Mouse (Mus musculus) heart, embryonic 14.5 days (tissue): Measurements from ENCODE around the gene Hivep2. TPM values are rescaled to one million over a fixed set of nuclear protein-coding genes. Genes with fewer than 3 reads are reported as not detected.

Source experiments
- ATAC-seq: fragments of 200-750 bp; cut with Nextera tagmentation; 2 replicates; pipeline ENCODE4 v1.8.0; 2017; ENCODE audit warnings: low read depth, moderate TSS enrichment; ENCODE audit not compliant: insufficient number of reproducible peaks, insufficient read depth, low FRiP score
- H3K27ac ChIP-seq, 2 experiments: fragments of 200-500 bp in 1 of 2; fragments of 300-500 bp in 1 of 2; sonication (generic) in 1 of 2; replicated peaks in 1 of 2; 2 replicates each; pipeline ENCODE4 v1.5.1; 2012 to 2014; ENCODE audit warnings: low read depth in 2 of 2, low read length in 2 of 2, control low read depth in 1 of 2, mild to moderate bottlenecking in 1 of 2, mixed read lengths in 1 of 2; ENCODE audit not compliant: control insufficient read depth in 1 of 2, insufficient read depth in 1 of 2
- H3K27me3 ChIP-seq: fragments of 300-500 bp; sonication (generic); 2 replicates; pipeline ENCODE4 v1.6.1; 2014; ENCODE audit warnings: mild to moderate bottlenecking, low read length, control low read depth; ENCODE audit not compliant: control insufficient read depth, insufficient read depth
- H3K36me3 ChIP-seq: fragments of 300-500 bp; sonication (generic); 2 replicates; pipeline ENCODE4 v1.6.1; 2014; ENCODE audit warnings: mild to moderate bottlenecking, control low read depth, low read length, mixed read lengths; ENCODE audit not compliant: control insufficient read depth, insufficient read depth
- H3K4me1 ChIP-seq, 2 experiments: fragments of 200-500 bp in 1 of 2; fragments of 300-500 bp in 1 of 2; sonication (generic) in 1 of 2; 2 replicates each; pipeline ENCODE4 v1.6.1; 2012 to 2014; ENCODE audit warnings: low read length in 2 of 2, control low read depth in 1 of 2, mixed read lengths in 1 of 2; ENCODE audit not compliant: control insufficient read depth in 2 of 2, insufficient read depth in 2 of 2
- H3K4me2 ChIP-seq: fragments of 300-500 bp; sonication (generic); 2 replicates; pipeline ENCODE4 v1.6.1; 2014; ENCODE audit warnings: mild to moderate bottlenecking, low read length
- H3K4me3 ChIP-seq, 2 experiments: fragments of 200-500 bp in 1 of 2; fragments of 300-500 bp in 1 of 2; sonication (generic) in 1 of 2; 2 replicates each; pipeline ENCODE4 v1.5.1; 2012 to 2014; ENCODE audit warnings: low read length in 2 of 2, mild to moderate bottlenecking in 2 of 2, control low read depth in 1 of 2, low read depth in 1 of 2, moderate library complexity in 1 of 2; ENCODE audit not compliant: control insufficient read depth in 1 of 2, insufficient read depth in 1 of 2
- H3K9ac ChIP-seq: fragments of 300-500 bp; sonication (generic); 2 replicates; pipeline ENCODE4 v1.6.1; 2014; ENCODE audit warnings: mild to moderate bottlenecking, low read length
- H3K9me3 ChIP-seq: fragments of 300-500 bp; sonication (generic); 2 replicates; pipeline ENCODE4 v1.6.1; 2016; ENCODE audit warnings: low read length, control low read depth; ENCODE audit not compliant: control insufficient read depth
- WGBS: fragments of 180-500 bp; shearing (Covaris S2); extraction: QIAGEN DNeasy Blood & Tissue Kit; methylation state at CpG from one replicate; pipeline ENCODE4 v1.1.7; 2014; 5-methylcytosine and 5-hydroxymethylcytosine counted together
- polyA plus RNA-seq: library from polyadenylated mRNA; unstranded; fragments of >200 nt; fragmentation: Nextera tagmentation; extraction: Ambion mirVana; gene quantifications from 2 replicates; pipeline ENCODE4 v1.2.1, GENCODE M21; 2014

The Hivep2 gene
- polyA plus RNA-seq, 1 experiment from 2014 or later = 9.9 TPM

- Histone ChIP-seq H3K4me3 (no peak overlapping the region), H3K27ac (peak overlapping the region; percentile 70 to 91; a peak in 2 of 4 replicates), H3K9ac (no peak overlapping the region), H3K27me3 (no peaks in the 10 kb centered on the region), H3K36me3 (no peaks in the 10 kb centered on the region), H3K4me2 (peak overlapping the region; percentile 57; the same call in 1 of the 2 replicates), H3K4me1 (peaks cover 4 to 21% of the 10 kb centered on the region in 2 experiments; a peak in 3 of 4 replicates), H3K9me3 (no peaks in the 10 kb centered on the region)
- ATAC-seq = no peak
- WGBS = 79% methylated on average over 12 of the region's 12 CpGs
Observed at GRCm38 (mm10) chr10:14085241-14085659, 119.4 kb downstream of the Hivep2 start.

DNA sequence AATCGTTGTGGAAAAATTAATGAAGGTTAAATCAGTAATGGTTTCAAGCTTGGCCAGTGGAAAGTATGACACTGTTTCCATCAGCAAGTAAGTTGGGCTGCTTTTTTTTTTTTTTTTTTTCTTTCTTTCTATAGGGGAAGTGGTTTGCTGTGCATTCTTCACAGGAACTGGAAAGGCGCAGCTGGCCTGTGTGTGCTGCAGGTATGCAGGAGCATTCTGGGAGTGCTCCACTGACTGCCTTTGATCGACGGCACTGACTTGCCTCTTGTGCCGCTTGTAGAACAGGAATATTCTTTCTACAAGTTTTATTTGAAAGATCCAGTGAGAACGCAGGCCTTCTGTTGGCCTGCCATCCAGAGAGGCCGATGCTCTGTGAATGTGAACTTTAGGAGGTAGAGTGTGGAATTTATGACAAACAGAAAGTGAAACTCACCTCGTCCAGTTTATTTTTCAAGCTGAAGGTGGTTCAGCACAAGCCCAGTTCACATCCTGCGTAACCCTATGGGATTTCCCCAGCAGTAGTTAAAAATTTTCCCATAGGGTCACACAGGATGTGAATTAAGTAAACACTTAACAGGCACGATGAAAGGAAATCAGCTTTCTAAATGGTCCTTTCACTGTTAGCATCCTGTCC lies 120.1 kb downstream of the Hivep2 start:
- no peaks in the 10 kb centered on the region for H3K9me3 ChIP-seq
- H3K27me3 ChIP-seq = no peaks in the 10 kb centered on the region
- peak overlapping the region; percentile 70 to 91 for H3K27ac ChIP-seq
- WGBS = 60% methylated on average over 10 of the region's 10 CpGs
- H3K9ac ChIP-seq = peak overlapping the region; percentile 61
- ATAC-seq = no peak
- H3K36me3 ChIP-seq = no peaks in the 10 kb centered on the region
- peaks cover 4 to 21% of the 10 kb centered on the region in 2 experiments; a peak in 3 of 4 replicates for H3K4me1 ChIP-seq
- peak overlapping the region; percentile 57 for H3K4me2 ChIP-seq
- peak overlapping the region in 1 of 2 experiments; percentile 15; a peak in 2 of 4 replicates for H3K4me3 ChIP-seq

DNA sequence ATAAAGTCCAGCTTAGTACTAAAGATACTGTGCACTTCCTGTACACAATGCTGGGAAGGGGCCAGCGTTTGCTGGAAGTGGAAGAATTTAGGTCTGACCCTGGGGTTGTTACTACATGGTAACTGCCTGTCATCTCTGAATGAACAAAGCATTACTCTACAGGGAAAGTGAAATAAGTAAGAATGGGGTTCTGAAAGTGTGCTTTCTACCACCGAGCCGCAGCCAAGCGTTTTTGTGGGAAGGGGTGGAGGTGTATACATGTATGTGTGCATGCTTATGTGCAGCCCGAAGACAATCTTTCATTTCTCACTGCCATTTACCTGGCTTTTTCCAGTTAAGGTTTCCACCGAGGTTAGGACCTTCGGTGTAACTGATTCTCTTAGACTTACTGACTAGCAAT lies 121.4 kb downstream of the Hivep2 start:
- H3K27ac ChIP-seq = peak overlapping the region; percentile 21 to 28; a peak in 2 of 4 replicates

GRCm38 (mm10) chr10:14089488-14089887 lies 123.6 kb downstream of the Hivep2 start:
- Histone ChIP-seq H3K27ac (no peak overlapping the region), H3K9ac (no peak overlapping the region), H3K4me2 (no peak overlapping the region), H3K4me3 (no peak overlapping the region), H3K36me3 (no peaks in the 10 kb centered on the region), H3K4me1 (peaks cover 4 to 21% of the 10 kb centered on the region in 2 experiments; a peak in 3 of 4 replicates), H3K9me3 (no peaks in the 10 kb centered on the region), H3K27me3 (no peaks in the 10 kb centered on the region)
- 45% methylated on average over 9 of the region's 9 CpGs for WGBS
- no peak for ATAC-seq

More for the DNA sequence above, 121.4 kb downstream of the Hivep2 start:
- H3K4me3 ChIP-seq = no peak overlapping the region
- H3K4me1 ChIP-seq = peaks cover 4 to 21% of the 10 kb centered on the region in 2 experiments; a peak in 3 of 4 replicates
- ATAC-seq = no peak
- H3K27me3 ChIP-seq = no peaks in the 10 kb centered on the region
- WGBS = 73% methylated on average over 7 of the region's 7 CpGs
- no peak overlapping the region for H3K4me2 ChIP-seq
- H3K9me3 ChIP-seq = no peaks in the 10 kb centered on the region
- H3K9ac ChIP-seq = no peak overlapping the region
- H3K36me3 ChIP-seq = no peaks in the 10 kb centered on the region

GRCm38 (mm10) chr10:14094033-14094432 lies 128.2 kb downstream of the Hivep2 start:
- Histone ChIP-seq H3K27me3 (no peaks in the 10 kb centered on the region), H3K4me2 (no peak overlapping the region), H3K36me3 (no peaks in the 10 kb centered on the region), H3K4me3 (no peak overlapping the region), H3K4me1 (no peaks in the 10 kb centered on the region), H3K27ac (no peak overlapping the region), H3K9me3 (no peaks in the 10 kb centered on the region), H3K9ac (no peak overlapping the region)
- WGBS = 89% methylated on average over 4 of the region's 4 CpGs
- no peak for ATAC-seq

DNA sequence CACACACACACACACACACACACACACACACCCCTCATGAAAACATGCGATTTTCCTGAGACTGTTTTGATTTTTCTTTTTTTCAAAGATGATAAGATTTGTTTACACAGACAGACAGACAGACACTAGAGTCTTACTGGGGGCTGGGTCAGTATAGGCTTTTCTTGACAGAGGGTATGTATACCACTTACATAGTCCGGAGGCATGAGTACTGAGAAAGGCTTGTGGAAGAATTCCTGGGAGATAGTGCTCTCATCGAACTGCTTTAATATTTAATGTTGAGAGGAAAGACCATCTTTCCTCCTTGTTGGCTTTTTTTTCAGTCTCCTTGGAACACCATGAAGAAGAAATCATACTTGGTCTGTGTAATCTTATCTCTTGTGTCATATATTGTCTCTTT lies 130.2 kb downstream of the Hivep2 start:
- no peaks in the 10 kb centered on the region for H3K4me1 ChIP-seq
- H3K27me3 ChIP-seq = no peaks in the 10 kb centered on the region
- 45% methylated on average over 3 of the region's 3 CpGs for WGBS
- H3K9me3 ChIP-seq = no peaks in the 10 kb centered on the region
- no peak overlapping the region for H3K9ac ChIP-seq
- no peaks in the 10 kb centered on the region for H3K36me3 ChIP-seq
- H3K4me3 ChIP-seq = no peak overlapping the region
- no peak overlapping the region for H3K4me2 ChIP-seq
- ATAC-seq = no peak
- no peak overlapping the region for H3K27ac ChIP-seq

DNA sequence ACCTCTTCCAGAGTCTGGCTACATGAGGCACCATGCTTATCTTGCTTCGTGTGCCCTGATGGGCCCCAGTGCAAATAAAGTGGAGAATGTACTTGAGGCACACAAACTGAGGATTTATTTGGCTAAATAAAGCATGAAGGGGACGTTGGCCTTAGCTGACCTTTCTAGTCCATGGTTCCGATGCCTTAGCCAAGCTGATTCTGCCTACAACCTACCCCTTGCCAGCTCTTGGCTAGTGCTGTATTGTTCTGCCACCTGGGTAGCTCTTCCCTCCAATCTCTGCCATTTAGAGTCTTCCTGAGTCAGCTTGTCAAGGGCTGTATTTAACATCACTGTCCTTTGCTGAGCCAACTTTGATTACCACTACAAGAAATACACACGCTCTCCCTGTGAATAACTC lies 133.3 kb downstream of the Hivep2 start:
- H3K4me1 ChIP-seq = no peaks in the 10 kb centered on the region
- no peaks in the 10 kb centered on the region for H3K36me3 ChIP-seq
- H3K4me2 ChIP-seq = no peak overlapping the region
- WGBS = 67% methylated on average over 4 of the region's 4 CpGs
- no peaks in the 10 kb centered on the region for H3K9me3 ChIP-seq
- H3K9ac ChIP-seq = no peak overlapping the region
- ATAC-seq = no peak
- no peak overlapping the region for H3K4me3 ChIP-seq
- no peak overlapping the region for H3K27ac ChIP-seq
- no peaks in the 10 kb centered on the region for H3K27me3 ChIP-seq

GRCm38 (mm10) chr10:14100041-14100440 lies 134.2 kb downstream of the Hivep2 start:
- H3K36me3 ChIP-seq = no peaks in the 10 kb centered on the region
- no peak overlapping the region for H3K27ac ChIP-seq
- 86% methylated on average over 8 of the region's 8 CpGs for WGBS
- no peak for ATAC-seq
- no peak overlapping the region for H3K9ac ChIP-seq
- no peaks in the 10 kb centered on the region for H3K4me1 ChIP-seq
- H3K4me2 ChIP-seq = no peak overlapping the region
- H3K27me3 ChIP-seq = no peaks in the 10 kb centered on the region
- no peaks in the 10 kb centered on the region for H3K9me3 ChIP-seq
- H3K4me3 ChIP-seq = no peak overlapping the region
